Mouse (Mus musculus): ENCODE measurements at regions not wholly inside any gene's neighbourhood (a gene's known extent, or its start where the extent isn't known, plus 50 kb on each side); places are given as distances from the start of the nearest gene placed in this dataset.
A peak's percentile ranks its signal among the peaks of the same experiment; 100 is the strongest.

DNA sequence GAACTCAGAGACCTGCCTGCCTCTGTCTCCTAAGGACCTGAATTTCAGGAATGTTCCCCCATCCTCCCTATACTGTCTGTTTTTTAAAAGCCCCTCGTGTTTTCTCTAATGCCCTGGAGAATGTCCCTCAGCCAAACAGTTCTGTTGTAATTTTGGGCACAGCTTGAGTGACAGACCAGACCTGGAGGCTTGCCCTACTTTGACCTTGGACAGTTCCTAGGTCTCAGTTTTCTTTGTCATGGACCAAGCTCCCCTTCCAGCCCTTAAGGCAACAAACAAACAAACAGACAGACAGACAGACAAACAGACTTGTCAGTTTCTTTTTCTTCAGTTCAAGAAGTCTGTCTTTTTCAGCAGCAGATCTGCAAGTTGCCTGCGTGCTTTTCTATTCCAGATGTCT is 114.4 kb downstream of the Sox2 start:
- DNase-seq = no peak

DNA sequence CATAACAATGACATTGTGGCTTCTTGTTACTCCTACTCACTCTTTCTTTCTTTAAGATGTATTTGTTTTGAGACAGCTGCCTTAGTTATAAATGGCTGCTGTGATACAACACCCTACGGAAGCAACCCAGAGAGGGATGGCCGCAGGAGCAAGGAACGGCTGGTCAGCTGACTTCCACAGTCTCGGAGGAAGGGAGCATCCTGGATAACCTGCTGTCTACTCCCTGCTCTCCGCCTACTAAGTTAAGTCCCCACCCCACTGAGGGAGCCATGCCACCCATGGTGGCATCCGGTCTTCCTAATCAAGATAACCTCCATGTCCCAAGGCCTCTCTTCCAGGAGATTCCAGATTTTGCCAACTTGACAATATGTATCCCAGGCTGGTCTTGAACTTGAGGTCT is 114.9 kb downstream of the Sox2 start:
- DNase-seq = no peak

DNA sequence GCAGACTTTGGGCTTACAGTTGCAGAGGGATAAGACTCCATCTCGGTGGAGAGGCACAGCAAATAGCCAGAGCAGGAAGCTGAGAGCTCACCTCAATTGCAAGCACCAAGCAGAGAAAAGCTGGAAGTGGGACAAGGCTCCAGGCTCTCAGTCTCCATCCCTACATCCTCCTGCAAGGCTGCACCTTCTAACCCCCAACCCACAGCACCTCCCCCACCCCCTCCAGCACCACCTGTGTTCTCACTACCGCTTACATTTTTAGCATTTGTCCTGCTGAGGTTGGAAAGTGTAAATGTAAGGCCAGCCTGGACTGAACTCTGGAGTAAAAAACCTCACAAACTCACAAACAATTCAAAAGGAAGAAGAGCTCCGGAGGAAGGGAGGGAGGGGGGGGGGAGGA is 119.6 kb downstream of the Sox2 start:
- no peak for DNase-seq

DNA sequence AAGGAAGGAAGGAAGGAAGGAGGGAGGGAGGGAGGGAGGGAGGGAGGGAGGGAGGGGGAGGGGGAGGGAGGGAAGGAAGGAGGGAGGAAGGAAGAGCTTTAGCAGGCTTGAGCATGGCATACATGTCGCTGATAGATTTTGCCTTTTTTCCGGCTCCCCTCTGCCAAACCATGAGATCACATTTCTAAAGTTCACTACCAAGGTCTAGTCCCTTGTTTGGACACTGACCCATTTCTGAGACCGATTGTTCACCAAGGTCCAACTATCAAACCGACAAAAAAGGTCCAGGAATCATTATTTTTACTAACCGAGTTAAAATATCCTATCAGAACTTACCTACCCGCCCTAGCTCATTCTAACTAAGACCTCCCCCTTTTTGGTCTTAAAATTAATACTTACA is 120.1 kb downstream of the Sox2 start:
- no peak for DNase-seq

DNA sequence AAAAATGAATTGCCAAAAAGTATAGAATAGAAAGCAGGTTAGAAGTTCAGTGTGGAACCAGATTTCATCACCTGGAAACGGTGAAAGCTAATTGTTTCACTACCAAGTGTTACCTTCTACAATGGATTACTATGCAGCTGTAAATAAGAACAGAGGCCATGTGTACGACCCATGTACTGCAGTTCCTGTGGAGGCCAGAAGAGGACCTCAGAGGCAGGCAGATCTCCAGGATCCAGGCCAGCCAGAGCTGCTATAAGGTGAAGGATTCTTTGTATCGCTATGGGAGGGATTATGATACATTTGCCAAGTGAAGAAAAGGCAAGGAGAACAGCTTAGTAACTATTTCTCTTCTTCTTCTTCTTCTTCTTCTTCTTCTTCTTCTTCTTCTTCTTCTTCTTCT is 121.8 kb downstream of the Sox2 start:
- no peak for DNase-seq

DNA sequence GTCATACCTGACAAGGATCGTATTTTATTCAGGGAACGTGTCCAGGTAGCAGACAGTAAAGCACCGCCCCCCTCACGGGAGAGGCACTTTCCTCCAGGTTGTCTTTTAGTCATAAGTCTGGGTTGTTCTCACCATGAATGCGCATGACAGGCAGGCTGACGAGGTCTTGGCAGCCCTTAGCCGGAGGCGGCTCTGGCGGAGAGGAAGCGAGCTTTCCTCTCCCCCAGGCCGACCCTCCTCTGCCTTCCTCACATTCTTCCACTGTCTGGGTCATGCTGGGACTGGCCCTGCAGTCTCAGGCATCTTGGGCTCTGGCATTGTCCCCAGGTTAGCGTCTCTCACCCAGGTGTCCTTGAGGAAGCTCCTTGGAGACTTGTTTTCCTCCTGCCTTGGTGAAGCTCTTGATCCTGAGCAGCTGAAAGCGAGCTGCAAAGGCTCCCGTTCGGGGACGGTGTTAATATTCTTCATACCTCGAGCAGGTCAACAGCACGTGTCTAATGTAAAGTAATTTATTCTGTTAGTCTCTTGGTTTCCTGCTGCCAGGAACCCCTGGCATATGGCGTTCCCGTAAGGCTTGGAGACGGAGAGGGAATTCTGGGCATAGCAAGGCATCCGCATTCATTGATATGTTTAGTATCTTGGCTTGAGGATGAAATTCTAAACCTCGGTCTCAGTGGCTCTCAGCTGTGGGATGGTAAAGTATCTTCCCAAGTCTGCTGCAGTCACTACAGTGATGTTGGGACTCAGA is 123.6 kb downstream of the Sox2 start:
- DNase-seq = peak; percentile 40 to 54

DNA sequence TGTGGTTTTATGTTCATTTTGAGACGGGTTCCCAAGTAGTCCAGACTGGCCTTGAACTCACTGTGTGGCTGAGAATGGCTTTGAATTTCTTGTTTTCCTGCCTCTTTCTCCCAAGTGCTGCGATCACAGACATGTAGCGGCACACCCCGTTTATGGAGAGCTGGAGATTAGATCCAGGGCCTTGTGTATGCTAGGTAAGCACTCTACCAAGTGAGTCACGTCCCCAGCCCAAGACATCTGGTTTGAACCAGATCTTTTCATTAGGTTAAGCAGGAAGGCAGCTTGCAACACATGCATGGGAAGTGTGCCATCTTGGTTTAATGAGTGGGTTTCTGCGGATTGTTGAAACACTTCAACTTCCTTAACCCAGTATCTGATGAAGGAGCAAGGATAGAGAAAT is 131.6 kb downstream of the Sox2 start:
- no peak for DNase-seq

DNA sequence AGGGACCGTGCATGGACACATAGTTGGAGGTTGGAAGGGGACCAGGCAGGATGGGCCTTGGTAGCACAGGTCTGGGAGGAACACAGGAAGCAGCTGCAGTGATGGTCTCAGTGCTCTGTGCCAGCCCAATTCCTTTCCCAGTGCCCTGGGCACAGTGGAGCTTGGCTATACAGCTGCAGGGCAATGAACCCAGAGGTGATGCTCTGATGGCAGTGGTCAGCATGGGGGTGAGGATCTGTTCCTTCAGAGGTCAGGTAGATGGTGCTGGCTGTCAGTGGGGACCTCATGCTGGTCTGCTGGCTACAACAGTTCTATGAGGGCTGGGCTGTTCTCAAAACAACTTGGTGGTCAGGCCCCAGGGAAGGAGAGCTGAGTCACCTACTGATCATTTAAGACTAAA is 133.2 kb downstream of the Sox2 start:
- DNase-seq = no peak

DNA sequence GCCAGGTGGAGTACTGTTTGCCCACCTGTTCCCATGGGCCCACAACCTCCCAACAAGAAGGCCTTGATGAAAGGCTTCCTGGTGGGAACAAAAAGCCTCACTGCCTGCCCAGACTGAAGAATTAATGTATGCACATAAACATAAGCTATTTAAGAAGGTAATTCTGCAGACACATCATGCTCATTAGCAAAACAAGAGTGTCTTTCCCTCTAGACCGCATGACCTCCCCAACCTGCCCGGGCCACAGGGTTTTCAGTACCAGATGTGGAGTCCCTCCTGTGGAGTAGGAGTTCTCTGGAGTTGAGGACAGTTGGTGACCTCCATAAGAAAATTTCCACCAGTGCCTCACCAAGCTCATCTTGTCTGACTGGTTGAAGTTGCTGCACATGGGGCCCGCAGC is 137.0 kb downstream of the Sox2 start:
- no peak for DNase-seq

DNA sequence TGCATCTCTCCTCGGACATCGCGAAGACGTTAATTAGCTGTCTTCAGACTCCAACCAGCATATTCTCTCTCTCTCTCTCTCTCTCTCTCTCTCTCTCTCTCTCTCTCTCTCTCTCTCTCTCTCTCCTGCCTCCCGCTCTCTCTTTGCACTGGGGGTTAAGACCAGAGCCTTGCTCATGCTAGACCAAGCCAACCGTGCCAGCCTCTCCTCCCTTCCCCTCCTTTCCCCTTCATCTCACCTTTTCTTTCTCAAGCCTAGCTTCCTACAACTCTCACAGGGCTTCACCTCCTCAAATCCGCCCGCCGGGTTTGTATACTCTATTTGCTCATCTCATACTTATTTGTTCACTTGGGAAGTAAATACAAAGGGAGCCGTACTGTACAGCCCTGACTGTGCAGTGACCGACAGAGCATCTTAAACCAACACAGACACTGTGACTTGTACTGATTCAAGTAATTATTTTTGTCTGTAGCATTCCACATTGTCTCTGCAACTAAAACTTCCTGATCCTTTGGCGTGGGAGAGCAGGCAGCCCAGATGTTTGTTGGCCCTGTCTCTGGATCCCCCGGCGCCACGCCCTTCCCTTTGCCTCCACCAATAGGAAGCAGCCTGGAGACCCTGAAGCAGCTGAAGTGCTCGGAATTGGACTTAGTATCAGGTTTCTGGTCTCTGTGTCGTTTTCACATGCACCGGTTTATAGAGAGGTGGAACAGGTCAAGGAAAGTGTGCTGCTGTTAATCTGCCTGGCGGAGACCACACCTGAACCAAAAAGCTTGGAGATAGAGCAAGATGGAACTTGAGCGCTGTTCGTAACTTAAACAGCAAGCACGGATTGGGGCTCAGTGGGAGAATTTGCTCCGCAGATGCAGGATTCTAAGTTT is 145.1 kb downstream of the Sox2 start:
- DNase-seq = peak; percentile 27 to 47

DNA sequence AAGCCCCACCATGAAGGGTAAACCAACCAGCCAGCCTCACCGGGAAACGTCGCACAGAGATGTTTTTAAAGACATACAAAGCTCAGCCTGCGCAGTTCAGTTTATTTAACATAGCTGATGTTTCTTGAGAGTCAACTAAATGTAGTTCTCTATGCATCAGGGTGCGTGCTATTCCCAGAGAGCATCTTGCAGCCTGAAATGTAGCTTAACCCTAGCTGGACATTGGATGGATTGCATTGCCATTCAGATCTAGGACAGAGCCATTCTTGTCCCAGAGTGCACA is 145.7 kb downstream of the Sox2 start:
- DNase-seq = no peak

DNA sequence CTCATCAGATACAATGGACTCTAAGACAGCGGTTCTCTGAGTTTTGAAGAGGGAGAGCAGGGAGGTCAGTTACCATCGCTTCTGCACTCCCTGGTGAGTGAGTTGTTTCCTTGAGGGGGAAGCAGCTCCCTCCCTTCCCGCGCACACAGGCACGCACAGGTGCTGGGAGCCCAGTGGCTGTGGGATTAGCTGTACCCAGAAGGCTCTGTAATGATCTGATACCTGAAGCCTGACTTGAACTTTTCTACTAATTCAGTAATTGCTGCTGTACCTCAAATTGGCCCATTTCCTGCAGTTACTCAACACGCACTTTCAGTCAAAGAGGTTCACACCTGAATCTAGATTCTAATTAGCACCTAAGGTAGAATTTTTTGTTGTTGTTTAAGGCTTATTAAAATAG is 158.6 kb downstream of the Sox2 start:
- no peak for DNase-seq

DNA sequence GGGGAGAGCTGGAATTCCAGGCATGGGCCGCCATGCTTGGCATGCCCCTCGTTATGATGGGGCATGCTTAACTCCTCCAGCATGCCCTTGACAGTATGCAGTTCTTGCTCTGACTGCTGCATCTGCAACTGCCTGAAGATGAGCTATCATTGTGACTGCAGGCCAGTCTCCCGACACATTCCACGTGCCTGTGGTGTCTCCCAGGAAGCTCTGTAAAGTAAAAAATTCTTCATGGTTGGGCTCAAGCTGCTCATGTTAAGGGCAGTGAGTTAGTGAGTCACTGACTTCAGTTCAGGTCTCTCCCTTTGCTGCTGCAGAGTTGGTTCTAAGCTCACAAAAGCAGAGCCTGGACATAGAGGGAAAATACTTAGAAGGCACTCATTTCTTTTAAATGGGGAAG is 161.5 kb downstream of the Sox2 start:
- no peak for DNase-seq

DNA sequence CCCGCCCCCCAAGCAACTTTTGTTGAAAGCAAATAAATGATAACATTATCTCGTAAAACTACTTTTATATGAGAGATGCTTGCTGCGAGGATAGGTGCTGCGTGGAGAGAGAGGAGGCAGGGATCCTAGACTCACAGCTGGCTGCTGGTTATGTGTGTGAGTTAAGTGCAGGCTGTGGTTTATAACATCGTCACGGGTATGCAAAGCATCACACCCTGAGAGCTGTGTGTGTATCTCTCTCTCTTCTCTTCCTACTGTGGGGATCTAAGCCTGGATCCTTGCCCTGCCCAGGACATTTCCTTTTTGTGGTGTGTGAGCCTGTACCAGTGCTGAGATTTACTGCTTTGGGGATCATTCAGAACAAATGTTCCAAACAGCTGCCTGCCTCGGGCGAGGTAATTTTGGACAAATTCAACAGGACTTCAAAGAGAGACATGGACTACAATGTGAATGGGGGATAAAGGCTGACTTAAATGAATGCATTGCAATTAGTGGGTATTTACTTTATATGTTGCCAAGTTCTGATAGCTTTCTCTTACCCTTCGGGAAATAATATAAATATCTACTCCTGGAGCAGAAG is 162.9 kb downstream of the Sox2 start:
- DNase-seq = no peak

DNA sequence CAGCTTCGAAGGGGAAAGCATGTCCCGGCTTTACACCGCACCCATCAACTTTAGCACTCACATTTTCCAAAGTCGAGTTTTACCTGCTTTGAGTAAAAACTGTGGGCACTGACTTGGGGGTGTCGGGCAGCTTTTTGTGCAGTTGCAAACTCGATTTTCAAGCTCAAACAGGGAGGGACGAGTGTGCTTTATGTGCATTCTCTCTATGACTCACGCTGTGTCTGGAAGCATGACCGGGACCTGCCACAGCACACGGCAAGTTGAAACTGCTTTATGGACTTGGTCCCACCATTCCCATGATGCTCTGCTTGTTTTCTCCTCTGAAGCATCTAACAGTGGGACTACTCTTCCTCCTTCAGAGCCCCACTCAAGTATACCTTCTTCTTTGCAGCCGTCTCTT is 174.8 kb downstream of the Sox2 start:
- DNase-seq = no peak

DNA sequence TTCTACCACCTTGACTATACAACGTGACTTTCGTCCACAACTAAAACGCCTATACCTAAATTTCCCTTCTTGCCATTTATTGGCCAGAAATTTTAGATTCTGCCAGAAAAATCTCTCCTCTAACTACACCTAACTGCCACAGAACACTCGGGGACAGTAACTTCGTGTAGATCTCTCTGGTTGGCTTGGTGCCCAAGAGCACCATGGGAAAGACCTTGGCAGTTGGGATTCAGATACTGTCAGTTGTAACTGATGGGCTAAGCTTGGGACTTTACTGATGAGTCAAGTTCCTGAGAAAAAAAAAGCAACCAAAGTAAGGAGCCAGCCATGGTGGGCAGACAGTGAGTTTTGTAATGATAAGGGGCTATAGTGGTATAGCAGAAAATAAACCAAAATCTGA is 176.2 kb downstream of the Sox2 start:
- DNase-seq = peak; percentile 10 to 32

DNA sequence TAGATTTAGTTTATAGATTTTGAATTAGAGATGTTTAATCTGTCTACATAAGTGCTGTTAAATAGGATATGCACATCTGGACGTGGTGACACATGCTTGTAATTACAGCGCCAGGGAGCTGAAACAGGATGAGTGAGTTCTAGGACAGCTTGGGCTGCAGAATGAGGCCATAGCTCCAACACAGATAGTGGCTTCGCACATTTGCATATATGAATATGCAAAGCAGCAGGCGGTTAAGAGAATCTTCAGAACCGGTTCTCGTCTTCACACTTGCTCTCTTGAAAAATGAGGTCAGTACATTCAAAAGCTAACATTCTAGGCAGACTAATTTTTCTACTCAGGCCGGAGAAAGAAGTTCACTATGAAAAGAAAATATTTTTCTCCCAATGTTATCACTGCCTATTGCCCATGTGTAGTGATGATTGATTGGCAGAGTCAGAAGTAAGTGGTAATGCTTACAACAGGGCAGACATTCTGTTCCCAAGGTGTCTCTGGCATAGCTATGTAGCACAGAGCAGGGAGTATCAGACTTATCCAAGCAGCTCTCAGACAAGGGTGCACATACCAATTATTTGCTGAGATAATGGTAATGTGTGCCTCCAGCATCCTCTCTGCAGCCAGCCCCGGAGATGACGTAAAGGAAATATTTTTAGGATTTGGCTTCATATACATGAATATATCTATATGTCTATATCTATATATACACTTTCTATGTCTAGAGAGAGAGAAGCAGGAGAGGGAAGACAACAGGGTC is 178.4 kb downstream of the Sox2 start:
- no peak for DNase-seq

DNA sequence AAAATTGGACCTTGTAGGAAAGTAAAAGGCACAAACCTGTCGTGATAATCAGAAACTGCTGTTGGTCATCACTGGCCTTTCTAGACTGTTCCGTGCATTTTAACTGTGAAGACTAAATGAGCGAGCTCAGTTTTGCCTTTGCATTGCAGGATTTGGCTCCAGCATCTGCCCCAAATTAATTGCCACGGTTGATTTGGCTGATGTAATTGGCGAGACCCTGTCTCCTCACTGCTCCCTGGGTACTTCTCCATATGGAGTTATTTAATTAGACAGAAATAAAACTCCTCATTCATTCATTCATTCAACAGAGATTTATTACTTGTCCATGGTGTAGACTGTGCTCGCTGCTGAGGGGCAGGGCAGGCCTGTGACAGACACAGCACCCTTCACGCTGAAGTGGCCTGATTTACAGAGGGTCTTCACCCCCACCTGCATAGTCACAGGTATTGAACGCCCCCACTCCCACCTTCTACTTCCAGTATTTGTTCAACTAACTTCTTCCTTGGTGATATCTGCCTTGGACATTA is 186.6 kb downstream of the Sox2 start:
- peak; percentile 17 to 43 for DNase-seq

DNA sequence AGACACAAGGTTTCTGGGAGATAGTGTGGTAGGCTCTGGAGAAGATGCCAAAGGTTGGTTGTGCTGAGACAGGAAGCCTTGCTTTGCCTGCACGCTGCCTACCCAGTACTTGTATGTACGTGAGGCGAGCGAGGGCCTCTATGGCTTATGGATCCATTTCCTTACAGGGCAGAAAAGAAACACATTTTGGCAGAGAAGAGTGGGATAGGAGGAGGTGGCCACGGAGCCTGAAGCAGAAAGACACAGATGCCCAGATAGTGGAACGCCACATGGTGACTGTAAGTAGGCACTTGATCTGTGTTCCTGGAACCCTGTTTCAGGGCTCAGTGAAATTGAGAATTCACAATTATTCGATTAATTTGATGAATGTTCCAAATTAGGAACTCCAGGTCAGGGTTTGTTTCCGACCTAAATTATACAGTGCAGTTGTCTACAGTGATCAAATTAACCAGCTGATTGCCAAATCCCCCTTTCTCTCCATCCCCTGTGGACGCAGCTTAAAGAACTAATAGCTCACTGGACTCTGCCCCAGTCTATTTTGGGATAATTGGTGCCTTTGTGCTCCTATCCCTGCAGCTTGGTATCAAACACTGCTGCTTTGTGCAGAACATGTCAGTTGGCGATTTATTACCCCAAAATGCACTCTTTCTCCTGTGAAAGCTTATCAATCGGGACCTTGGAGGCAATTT is 187.6 kb downstream of the Sox2 start:
- peak in 1 of 2 experiments; percentile 10 for DNase-seq

DNA sequence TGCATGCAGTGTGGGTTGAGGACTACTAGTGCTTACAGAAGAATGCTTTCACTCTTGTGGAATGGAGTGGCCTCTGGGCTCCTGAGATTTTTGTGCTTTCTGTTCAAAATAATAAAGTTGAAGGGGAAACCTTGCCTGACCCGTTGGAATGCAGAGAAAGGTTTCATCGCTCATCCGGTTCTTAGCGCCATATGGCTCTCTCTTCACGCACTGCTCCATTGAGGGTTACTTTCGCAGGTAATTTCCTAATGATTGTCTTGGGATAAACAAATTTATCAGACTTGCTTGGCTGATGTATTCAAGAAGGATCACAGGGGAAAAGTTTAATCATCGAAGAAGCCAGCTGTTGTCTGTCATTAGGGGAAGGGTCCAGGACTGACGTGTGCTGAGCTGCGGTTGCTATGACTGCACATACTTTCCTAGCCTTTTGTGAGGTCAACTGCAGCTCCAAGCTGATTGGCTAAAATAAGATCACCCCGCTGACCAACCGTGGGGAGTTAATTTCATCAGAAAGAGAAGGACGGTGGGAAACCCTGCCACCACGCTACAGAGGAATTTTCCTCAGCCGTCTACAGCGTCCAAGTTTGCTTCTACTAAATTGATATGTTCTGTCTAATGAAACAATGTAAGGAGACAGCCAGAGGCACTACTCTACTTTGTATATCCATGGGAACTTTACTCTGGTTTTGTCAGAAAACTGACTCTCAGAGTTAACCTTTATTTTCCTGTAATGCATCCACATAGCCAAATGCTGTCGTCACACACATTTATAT is 210.9 kb downstream of the Sox2 start:
- no peak for DNase-seq

DNA sequence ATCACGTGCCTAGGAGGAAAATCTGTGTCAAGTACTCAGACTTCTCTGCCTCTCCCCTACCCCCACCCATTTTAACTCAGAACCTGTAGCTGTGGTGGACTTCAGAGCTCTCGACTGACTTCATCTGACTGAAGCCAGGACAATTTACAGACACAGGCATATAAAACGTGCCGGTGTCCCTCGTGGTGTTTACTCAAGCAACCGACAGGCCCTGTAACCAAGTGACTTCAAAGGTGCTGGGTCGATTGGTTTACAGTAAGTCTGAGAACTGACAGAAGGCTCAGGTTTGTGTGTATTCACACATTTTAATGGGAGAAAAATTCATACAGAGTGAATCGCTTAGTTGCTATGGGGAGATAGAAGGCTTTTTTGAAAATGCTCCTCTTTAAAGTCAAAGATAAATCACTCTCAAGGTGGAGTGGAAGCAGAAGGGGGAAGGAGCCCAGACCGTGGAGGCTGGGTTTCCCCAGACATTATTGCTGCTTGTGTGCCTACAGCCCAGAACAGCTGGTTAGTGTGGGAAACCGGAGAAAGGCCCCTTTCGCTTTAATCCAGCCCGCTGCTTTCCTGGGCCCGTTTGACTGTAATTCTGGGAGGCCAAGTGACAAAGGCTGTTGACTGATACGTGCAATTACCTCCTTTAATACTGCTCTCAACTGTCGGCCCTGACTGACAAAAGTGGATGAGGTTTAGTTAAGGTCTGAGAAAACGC is 218.6 kb downstream of the Sox2 start:
- no peak for DNase-seq

Data from cerebellum, postnatal 10 days (tissue).